Mouse (Mus musculus) hindbrain, embryonic 12.5 days (tissue): ENCODE measurements around the gene Ap1g2. TPM values are rescaled to one million over a fixed set of nuclear protein-coding genes. Genes with fewer than 3 reads are reported as not detected.

Source experiments
- ATAC-seq: fragments of 200-750 bp; cut with Nextera tagmentation; 2 replicates; pipeline ENCODE4 v1.8.0; 2017; ENCODE audit warnings: moderate TSS enrichment; ENCODE audit not compliant: low FRiP score
- H3K27ac ChIP-seq: fragments of 300-500 bp; sonication (generic); 2 replicates; pipeline ENCODE4 v1.5.1; 2016; ENCODE audit warnings: mild to moderate bottlenecking
- H3K27me3 ChIP-seq: fragments of 300-500 bp; sonication (generic); 2 replicates; pipeline ENCODE4 v1.6.1; 2016; ENCODE audit warnings: mild to moderate bottlenecking
- H3K36me3 ChIP-seq: fragments of 300-500 bp; sonication (generic); 2 replicates; pipeline ENCODE4 v1.6.1; 2016; ENCODE audit warnings: mild to moderate bottlenecking
- H3K4me1 ChIP-seq: fragments of 300-500 bp; sonication (generic); 2 replicates; pipeline ENCODE4 v1.6.1; 2016
- H3K4me2 ChIP-seq: fragments of 300-500 bp; sonication (generic); replicated peaks from 2 replicates; pipeline ENCODE4 v1.6.1; 2016; ENCODE audit warnings: mild to moderate bottlenecking
- H3K4me3 ChIP-seq: fragments of 300-500 bp; sonication (generic); 2 replicates; pipeline ENCODE4 v1.5.1; 2016; ENCODE audit warnings: mild to moderate bottlenecking
- H3K9ac ChIP-seq: fragments of 300-500 bp; sonication (generic); 2 replicates; pipeline ENCODE4 v1.6.1; 2016; ENCODE audit warnings: mild to moderate bottlenecking, moderate library complexity
- H3K9me3 ChIP-seq: fragments of 300-500 bp; sonication (generic); replicated peaks from 2 replicates; pipeline ENCODE4 v1.6.1; 2016; ENCODE audit warnings: mild to moderate bottlenecking
- WGBS: fragments of 180-500 bp; shearing (Covaris S2); methylation state at CpG from one replicate; pipeline ENCODE4 v1.1.7; 2016; 5-methylcytosine and 5-hydroxymethylcytosine counted together
- polyA plus RNA-seq: library from polyadenylated mRNA; unstranded; fragments of >200 nt; fragmentation: Nextera tagmentation; extraction: Ambion mirVana; gene quantifications from 2 replicates; pipeline ENCODE4 v1.2.1, GENCODE M21; 2016

Gene Ap1g2
- polyA plus RNA-seq, 1 experiment from 2014 or later: 9.4 TPM

- Histone ChIP-seq H3K27me3 (peaks cover 41% of the 10 kb centered on the region), H3K27ac (peak overlapping the region; percentile 77), H3K9me3 (no peaks in the 10 kb centered on the region), H3K4me1 (peaks cover 49% of the 10 kb centered on the region), H3K4me3 (no peak overlapping the region), H3K4me2 (peak overlapping the region; percentile 27), H3K36me3 (no peaks in the 10 kb centered on the region), H3K9ac (peak overlapping the region; percentile 32; the same call in 1 of the 2 replicates)
- WGBS: 10% methylated on average over 21 of the region's 21 CpGs
- 0 out of 2 replicates have a peak, but pooled peaks have one; percentile 3 for ATAC-seq
Observed at GRCm38 (mm10) chr14:55109048-55109873, 2.9 kb upstream of the Ap1g2 start.

GRCm38 (mm10) chr14:55108202-55108870, 1.9 kb upstream of the Ap1g2 start:
- Histone ChIP-seq H3K27me3 (peaks cover 32% of the 10 kb centered on the region), H3K4me2 (peak overlapping the region; percentile 27; the same call in 1 of the 2 replicates), H3K36me3 (no peaks in the 10 kb centered on the region), H3K4me3 (no peak overlapping the region), H3K4me1 (peaks cover 40% of the 10 kb centered on the region), H3K27ac (peak overlapping the region; percentile 77), H3K9ac (peak overlapping the region; percentile 39; the same call in 1 of the 2 replicates), H3K9me3 (no peaks in the 10 kb centered on the region)
- peak; percentile 75 for ATAC-seq
- WGBS: 32% methylated on average over 9 of the region's 9 CpGs

GRCm38 (mm10) chr14:55106990-55107389, 597 bp upstream of the Ap1g2 start:
- H3K27ac ChIP-seq: no peak overlapping the region
- no peak overlapping the region for H3K4me3 ChIP-seq
- 64% methylated on average over 8 of the region's 8 CpGs for WGBS
- H3K4me2 ChIP-seq: no peak overlapping the region; the same call in 1 of the 2 replicates
- H3K36me3 ChIP-seq: no peaks in the 10 kb centered on the region
- H3K9me3 ChIP-seq: no peaks in the 10 kb centered on the region
- ATAC-seq: no peak
- no peak overlapping the region for H3K9ac ChIP-seq
- H3K4me1 ChIP-seq: peaks cover 40% of the 10 kb centered on the region
- peaks cover 22% of the 10 kb centered on the region for H3K27me3 ChIP-seq

- peaks cover 10% of the 10 kb centered on the region for H3K27me3 ChIP-seq
- no peaks in the 10 kb centered on the region for H3K9me3 ChIP-seq
- H3K4me2 ChIP-seq: peak overlapping the region; percentile 94
- ATAC-seq: no peak
- H3K4me3 ChIP-seq: peak overlapping the region; percentile 42; the same call in 1 of the 2 replicates
- H3K4me1 ChIP-seq: peaks cover 40% of the 10 kb centered on the region
- WGBS: 7% methylated on average over 7 of the region's 7 CpGs
- H3K27ac ChIP-seq: no peak overlapping the region
- H3K36me3 ChIP-seq: no peaks in the 10 kb centered on the region
- H3K9ac ChIP-seq: peak overlapping the region; percentile 27; the same call in 1 of the 2 replicates
Observed at GRCm38 (mm10) chr14:55105386-55105785, 1.0 kb downstream of the Ap1g2 start.

- Histone ChIP-seq H3K9me3 (no peaks in the 10 kb centered on the region), H3K4me2 (no peak overlapping the region), H3K27me3 (0 out of 2 replicates have a peak, but pooled peaks cover under 1% of the 10 kb centered on the region), H3K4me3 (no peak overlapping the region), H3K36me3 (no peaks in the 10 kb centered on the region), H3K9ac (no peak overlapping the region), H3K4me1 (peaks cover 32% of the 10 kb centered on the region), H3K27ac (no peak overlapping the region)
- no peak for ATAC-seq
- 86% methylated on average over 18 of the region's 18 CpGs for WGBS
Observed at GRCm38 (mm10) chr14:55104365-55104764, 2.0 kb downstream of the Ap1g2 start.

GRCm38 (mm10) chr14:55102253-55102785, 4.1 kb downstream of the Ap1g2 start:
- 83% methylated on average over 15 of the region's 15 CpGs for WGBS

GRCm38 (mm10) chr14:55101592-55101991, 4.8 kb downstream of the Ap1g2 start:
- H3K9me3 ChIP-seq: no peaks in the 10 kb centered on the region
- no peak for ATAC-seq

More at GRCm38 (mm10) chr14:55102253-55102785, 4.1 kb downstream of the Ap1g2 start:
- Histone ChIP-seq H3K9me3 (no peaks in the 10 kb centered on the region), H3K27me3 (no peaks in the 10 kb centered on the region), H3K27ac (no peak overlapping the region), H3K4me1 (peaks cover 20% of the 10 kb centered on the region), H3K9ac (no peak overlapping the region), H3K4me2 (no peak overlapping the region), H3K4me3 (no peak overlapping the region), H3K36me3 (no peaks in the 10 kb centered on the region)
- no peak for ATAC-seq

GRCm38 (mm10) chr14:55098067-55098466, 8.3 kb downstream of the Ap1g2 start:
- Histone ChIP-seq H3K27me3 (no peaks in the 10 kb centered on the region), H3K36me3 (no peaks in the 10 kb centered on the region), H3K4me2 (no peak overlapping the region), H3K27ac (peak overlapping the region; percentile 74; the same call in 1 of the 2 replicates), H3K4me1 (peaks cover 31% of the 10 kb centered on the region), H3K4me3 (no peak overlapping the region), H3K9ac (no peak overlapping the region), H3K9me3 (no peaks in the 10 kb centered on the region)
- ATAC-seq: no peak
- WGBS: 71% methylated on average over 4 of the region's 4 CpGs

More at GRCm38 (mm10) chr14:55101592-55101991, 4.8 kb downstream of the Ap1g2 start:
- H3K4me2 ChIP-seq: no peak overlapping the region
- 46% methylated on average over 4 of the region's 4 CpGs for WGBS
- no peaks in the 10 kb centered on the region for H3K27me3 ChIP-seq
- no peak overlapping the region for H3K9ac ChIP-seq
- H3K4me1 ChIP-seq: peaks cover 28% of the 10 kb centered on the region
- no peaks in the 10 kb centered on the region for H3K36me3 ChIP-seq
- no peak overlapping the region for H3K27ac ChIP-seq
- H3K4me3 ChIP-seq: no peak overlapping the region

- Histone ChIP-seq H3K27ac (peak overlapping the region; percentile 74), H3K9ac (peak overlapping the region; percentile 51; the same call in 1 of the 2 replicates), H3K36me3 (no peaks in the 10 kb centered on the region), H3K4me2 (peak overlapping the region; percentile 38; the same call in 1 of the 2 replicates), H3K27me3 (no peaks in the 10 kb centered on the region), H3K4me1 (peaks cover 31% of the 10 kb centered on the region), H3K4me3 (no peak overlapping the region), H3K9me3 (no peaks in the 10 kb centered on the region)
- no peak for ATAC-seq
- WGBS: 68% methylated on average over 10 of the region's 10 CpGs
Observed at GRCm38 (mm10) chr14:55097646-55098045, 8.7 kb downstream of the Ap1g2 start.

- Histone ChIP-seq H3K4me1 (peaks cover 31% of the 10 kb centered on the region), H3K27me3 (no peaks in the 10 kb centered on the region), H3K9me3 (no peaks in the 10 kb centered on the region), H3K36me3 (no peaks in the 10 kb centered on the region), H3K9ac (peak overlapping the region; percentile 51), H3K4me3 (no peak overlapping the region), H3K4me2 (peak overlapping the region; percentile 38), H3K27ac (peak overlapping the region; percentile 74)
- no peak for ATAC-seq
- 52% methylated on average over 9 of the region's 9 CpGs for WGBS
Observed at GRCm38 (mm10) chr14:55096573-55097087, 9.8 kb downstream of the Ap1g2 start.

GRCm38 (mm10) chr14:55095671-55096070, 10.7 kb downstream of the Ap1g2 start:
- peak overlapping the region; percentile 59 for H3K4me3 ChIP-seq
- WGBS: 67% methylated on average over 12 of the region's 12 CpGs
- no peak for ATAC-seq

More at GRCm38 (mm10) chr14:55095671-55096070, 10.7 kb downstream of the Ap1g2 start:
- Histone ChIP-seq H3K27ac (0 out of 2 replicates have a peak overlapping the region, but pooled peaks have one; percentile 17), H3K36me3 (no peaks in the 10 kb centered on the region), H3K9me3 (no peaks in the 10 kb centered on the region), H3K4me1 (peaks cover 35% of the 10 kb centered on the region), H3K9ac (peak overlapping the region; percentile 55; the same call in 1 of the 2 replicates), H3K4me2 (peak overlapping the region; percentile 72), H3K27me3 (no peaks in the 10 kb centered on the region)
